Mouse (Mus musculus): Measurements from ENCODE around the gene Fam13a. TPM values are rescaled to one million over a fixed set of nuclear protein-coding genes. Genes with fewer than 3 reads are reported as not detected.

Fam13a gene
- polyA plus RNA-seq, 1 experiment: 7.3 TPM

- H3K27ac ChIP-seq (ENCODE audit: insufficient read depth, low read length): no peak overlapping the region
- TF ChIP-seq POLR2A (IDR thresholded peaks at IDR 0.05; ENCODE audit: extremely low read depth, insufficient read depth, low read length): no peak
- no peak for TF ChIP-seq CTCF (IDR thresholded peaks at IDR 0.05; ENCODE audit: extremely low read depth, insufficient read depth, low read length)
- no peak overlapping the region for H3K4me3 ChIP-seq (ENCODE audit: insufficient read depth, low read length)
- H3K4me1 ChIP-seq (ENCODE audit: control insufficient read depth, insufficient read depth, low read length): no peaks in the 10 kb centered on the region
These were observed 51.5 kb downstream of the Fam13a start for GRCm38 (mm10) chr6:58972873-58973272.

- H3K4me1 ChIP-seq (ENCODE audit: control insufficient read depth, insufficient read depth, low read length): peaks cover 2% of the 10 kb centered on the region
- H3K4me3 ChIP-seq (ENCODE audit: insufficient read depth, low read length): no peak overlapping the region
- no peak overlapping the region for H3K27ac ChIP-seq (ENCODE audit: insufficient read depth, low read length)
- TF ChIP-seq POLR2A (IDR thresholded peaks at IDR 0.05; ENCODE audit: extremely low read depth, insufficient read depth, low read length): no peak
- TF ChIP-seq CTCF (IDR thresholded peaks at IDR 0.05; ENCODE audit: extremely low read depth, insufficient read depth, low read length): no peak
These were observed 56.1 kb downstream of the Fam13a start for GRCm38 (mm10) chr6:58968272-58968671.

GRCm38 (mm10) chr6:58965071-58965831, 59.1 kb downstream of the Fam13a start:
- Histone ChIP-seq H3K27ac (ENCODE audit: insufficient read depth, low read length) (no peak overlapping the region), H3K4me3 (ENCODE audit: insufficient read depth, low read length) (no peak overlapping the region), H3K4me1 (ENCODE audit: control insufficient read depth, insufficient read depth, low read length) (peaks cover 2% of the 10 kb centered on the region)
- TF ChIP-seq CTCF (IDR thresholded peaks at IDR 0.05; ENCODE audit: extremely low read depth, insufficient read depth, low read length): no peak
- no peak for TF ChIP-seq POLR2A (IDR thresholded peaks at IDR 0.05; ENCODE audit: extremely low read depth, insufficient read depth, low read length)

DNA sequence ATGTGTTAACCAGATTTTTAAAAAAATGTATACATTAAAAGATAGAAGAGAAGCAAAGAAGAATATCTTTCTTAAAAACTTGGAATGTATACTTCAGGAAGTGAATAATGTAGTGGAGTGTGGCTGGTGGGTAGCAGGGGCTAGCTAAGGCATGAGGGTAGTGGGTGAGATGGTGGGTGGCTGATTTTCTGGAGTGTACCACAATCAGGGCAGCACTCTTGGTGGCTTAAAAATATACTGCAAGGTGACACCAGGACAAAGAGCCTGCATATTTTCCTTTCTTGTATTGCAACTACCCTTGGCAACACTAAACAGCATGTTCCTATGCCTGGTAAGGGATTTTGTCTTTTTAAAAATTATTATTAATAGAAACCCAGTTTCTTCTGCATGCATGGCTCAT, 59.8 kb downstream of the Fam13a start:
- Histone ChIP-seq H3K4me1 (ENCODE audit: control insufficient read depth, insufficient read depth, low read length) (peaks cover 2% of the 10 kb centered on the region), H3K27ac (ENCODE audit: insufficient read depth, low read length) (no peak overlapping the region), H3K4me3 (ENCODE audit: insufficient read depth, low read length) (no peak overlapping the region)
- no peak for TF ChIP-seq CTCF (IDR thresholded peaks at IDR 0.05; ENCODE audit: extremely low read depth, insufficient read depth, low read length)
- TF ChIP-seq POLR2A (IDR thresholded peaks at IDR 0.05; ENCODE audit: extremely low read depth, insufficient read depth, low read length): no peak

DNA sequence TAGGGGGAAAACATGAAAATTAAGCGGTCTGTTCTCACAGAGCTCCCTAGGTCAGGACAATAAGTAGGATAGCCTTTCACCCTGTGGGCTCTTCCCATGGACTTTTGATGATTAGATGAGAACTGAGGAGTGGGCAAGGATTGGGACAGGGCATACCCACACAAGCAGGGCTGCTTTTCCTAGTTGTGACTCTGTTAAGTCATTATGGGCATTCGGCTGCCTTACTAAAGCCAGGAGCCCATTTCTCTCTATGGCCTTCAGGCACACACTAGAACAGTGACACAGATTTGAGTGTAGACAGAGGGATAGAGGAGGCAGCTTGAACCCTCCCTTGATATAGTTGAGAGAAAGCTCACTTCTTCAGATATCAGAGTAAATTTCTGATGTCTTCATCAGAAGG, 60.3 kb downstream of the Fam13a start:
- H3K4me1 ChIP-seq (ENCODE audit: control insufficient read depth, insufficient read depth, low read length): peaks cover 2% of the 10 kb centered on the region
- TF ChIP-seq CTCF (IDR thresholded peaks at IDR 0.05; ENCODE audit: extremely low read depth, insufficient read depth, low read length) (no peak), POLR2A (IDR thresholded peaks at IDR 0.05; ENCODE audit: extremely low read depth, insufficient read depth, low read length) (no peak)
- H3K27ac ChIP-seq (ENCODE audit: insufficient read depth, low read length): no peak overlapping the region
- H3K4me3 ChIP-seq (ENCODE audit: insufficient read depth, low read length): no peak overlapping the region

DNA sequence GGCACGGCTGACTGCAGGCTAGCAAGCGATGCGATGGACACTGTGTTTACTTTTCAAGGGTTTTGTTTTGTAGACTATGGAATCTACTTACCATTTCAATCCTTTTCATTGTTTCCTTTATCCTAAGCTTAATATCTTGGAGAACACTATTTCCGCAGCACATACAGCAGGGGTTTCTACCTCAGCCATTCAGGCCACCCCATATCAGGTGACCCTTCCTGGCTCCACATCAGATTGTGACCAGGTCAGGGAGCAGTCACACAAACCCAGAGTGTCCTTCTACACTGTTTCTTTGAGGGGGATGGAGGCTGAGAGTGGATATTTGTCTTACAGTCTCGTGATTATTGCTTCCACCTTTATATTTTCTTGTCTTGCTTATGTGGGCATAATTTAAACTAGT, 61.7 kb downstream of the Fam13a start:
- no peak overlapping the region for H3K27ac ChIP-seq (ENCODE audit: insufficient read depth, low read length)
- peaks cover 2% of the 10 kb centered on the region for H3K4me1 ChIP-seq (ENCODE audit: control insufficient read depth, insufficient read depth, low read length)
- TF ChIP-seq CTCF (IDR thresholded peaks at IDR 0.05; ENCODE audit: extremely low read depth, insufficient read depth, low read length) (no peak), POLR2A (IDR thresholded peaks at IDR 0.05; ENCODE audit: extremely low read depth, insufficient read depth, low read length) (no peak)
- no peak overlapping the region for H3K4me3 ChIP-seq (ENCODE audit: insufficient read depth, low read length)

GRCm38 (mm10) chr6:58960523-58960922, 63.8 kb downstream of the Fam13a start:
- Histone ChIP-seq H3K4me3 (ENCODE audit: insufficient read depth, low read length) (no peak overlapping the region), H3K4me1 (ENCODE audit: control insufficient read depth, insufficient read depth, low read length) (peaks cover 2% of the 10 kb centered on the region; the same call in 1 of the 2 replicates), H3K27ac (ENCODE audit: insufficient read depth, low read length) (no peak overlapping the region)
- TF ChIP-seq POLR2A (IDR thresholded peaks at IDR 0.05; ENCODE audit: extremely low read depth, insufficient read depth, low read length): no peak
- TF ChIP-seq CTCF (IDR thresholded peaks at IDR 0.05; ENCODE audit: extremely low read depth, insufficient read depth, low read length): no peak

DNA sequence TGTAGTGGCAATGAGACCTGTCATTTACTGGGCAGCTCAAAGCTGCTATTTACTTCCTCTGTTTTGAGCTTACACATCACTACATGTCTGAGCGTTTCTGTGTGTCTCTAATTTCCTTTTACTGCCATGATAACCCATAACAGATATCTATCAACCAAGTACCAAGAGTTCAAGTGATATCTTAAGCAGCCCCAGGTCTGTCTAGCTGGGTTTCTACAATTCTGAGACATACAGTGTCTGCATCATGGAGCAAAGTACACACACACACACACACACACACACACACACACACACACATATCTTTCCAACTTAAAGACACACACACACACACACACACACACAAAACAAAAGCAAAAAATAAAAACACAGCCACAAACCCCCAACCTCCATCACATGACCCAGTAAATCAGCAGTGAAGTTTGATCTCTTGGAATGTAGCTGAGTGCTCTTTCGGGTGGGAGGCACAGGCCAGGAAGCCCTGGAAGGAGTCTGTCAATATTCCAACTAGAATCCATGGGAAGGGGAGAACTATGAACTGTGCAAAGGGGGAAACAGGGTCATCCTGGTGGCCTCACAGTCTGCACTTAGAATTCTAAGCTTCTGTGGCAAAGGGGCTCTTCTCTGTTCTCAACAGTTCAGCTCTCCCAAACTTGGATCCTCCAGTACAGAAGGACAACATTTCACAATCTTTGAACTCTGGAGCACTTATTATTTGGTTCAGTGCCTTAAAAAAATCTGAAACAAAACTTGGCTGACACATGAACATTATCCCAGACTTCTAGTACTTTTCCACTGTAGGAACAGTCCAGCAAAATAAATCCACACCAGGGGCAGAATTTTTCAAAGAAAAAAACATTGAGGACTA, 73.0 kb downstream of the Fam13a start:
- no peak overlapping the region for H3K4me3 ChIP-seq (ENCODE audit: insufficient read depth, low read length)
- TF ChIP-seq CTCF (IDR thresholded peaks at IDR 0.05; ENCODE audit: extremely low read depth, insufficient read depth, low read length) (no peak), POLR2A (IDR thresholded peaks at IDR 0.05; ENCODE audit: extremely low read depth, insufficient read depth, low read length) (no peak)
- H3K27ac ChIP-seq (ENCODE audit: insufficient read depth, low read length): no peak overlapping the region
- no peaks in the 10 kb centered on the region; the same call in 1 of the 2 replicates for H3K4me1 ChIP-seq (ENCODE audit: control insufficient read depth, insufficient read depth, low read length)

GRCm38 (mm10) chr6:58950410-58950809, 73.9 kb downstream of the Fam13a start:
- no peak for TF ChIP-seq CTCF (IDR thresholded peaks at IDR 0.05; ENCODE audit: extremely low read depth, insufficient read depth, low read length)
- TF ChIP-seq POLR2A (IDR thresholded peaks at IDR 0.05; ENCODE audit: extremely low read depth, insufficient read depth, low read length): no peak
- peaks cover 2% of the 10 kb centered on the region for H3K4me1 ChIP-seq (ENCODE audit: control insufficient read depth, insufficient read depth, low read length)
- no peak overlapping the region for H3K4me3 ChIP-seq (ENCODE audit: insufficient read depth, low read length)
- H3K27ac ChIP-seq (ENCODE audit: insufficient read depth, low read length): no peak overlapping the region
